Mouse (Mus musculus) liver, adult 2 months (tissue): Measurements from ENCODE around the gene Sorbs1.

Experiments
- CTCF ChIP-seq: fragments of 200-500 bp; IDR thresholded peaks from 2 replicates; pipeline ENCODE4 v1.5.1; 2011; ENCODE audit warnings: low read depth, low read length, control low read depth
- POLR2A ChIP-seq: fragments of 200-500 bp; IDR thresholded peaks from 2 replicates; pipeline ENCODE4 v1.6.1; 2011; ENCODE audit warnings: low read length, control low read depth; ENCODE audit not compliant: insufficient read depth; ENCODE audit errors: extremely low read depth

- TF ChIP-seq CTCF: no peak
- no peak for TF ChIP-seq POLR2A
Observed at GRCm38 (mm10) chr19:40306631-40307030, 206.9 kb downstream of the Sorbs1 start.
